Mouse (Mus musculus): Measurements from ENCODE around the gene Rnf4. TPM values are rescaled to one million over a fixed set of nuclear protein-coding genes. Genes with fewer than 3 reads are reported as not detected.

The Rnf4 gene
- polyA plus RNA-seq, 1 experiment from 2014 or later: 151 TPM

GRCm38 (mm10) chr5:34295141-34295540 is 40.9 kb upstream of the Rnf4 start:
- H3K36me3 ChIP-seq (ENCODE audit: control insufficient read depth, insufficient read depth, low read length): no peaks in the 10 kb centered on the region
- H3K27ac ChIP-seq (ENCODE audit: low read length): no peak overlapping the region
- no peaks in the 10 kb centered on the region for H3K9me3 ChIP-seq (replicated peaks; ENCODE audit: control insufficient read depth, low read length)
- H3K4me2 ChIP-seq (ENCODE audit: low read depth, low read length): no peak overlapping the region
- H3K4me1 ChIP-seq (ENCODE audit: control insufficient read depth, insufficient read depth, low read length): no peaks in the 10 kb centered on the region
- H3K27me3 ChIP-seq (ENCODE audit: control insufficient read depth, insufficient read depth, low read length): no peaks in the 10 kb centered on the region
- no peak overlapping the region for H3K4me3 ChIP-seq (replicated peaks; ENCODE audit: low read length)
- no peak for ATAC-seq (ENCODE audit: insufficient read depth, low FRiP score)
- WGBS: 100% methylated on average over 2 of the region's 2 CpGs
- H3K9ac ChIP-seq (ENCODE audit: low read length): no peak overlapping the region

- Histone ChIP-seq H3K27me3 (ENCODE audit: control insufficient read depth, insufficient read depth, low read length) (no peaks in the 10 kb centered on the region), H3K9me3 (replicated peaks; ENCODE audit: control insufficient read depth, low read length) (no peaks in the 10 kb centered on the region), H3K36me3 (ENCODE audit: control insufficient read depth, insufficient read depth, low read length) (no peaks in the 10 kb centered on the region), H3K27ac (ENCODE audit: low read length) (no peak overlapping the region), H3K9ac (ENCODE audit: low read length) (no peak overlapping the region), H3K4me1 (ENCODE audit: control insufficient read depth, insufficient read depth, low read length) (no peaks in the 10 kb centered on the region), H3K4me3 (replicated peaks; ENCODE audit: low read length) (no peak overlapping the region), H3K4me2 (ENCODE audit: low read depth, low read length) (no peak overlapping the region)
- no peak for ATAC-seq (ENCODE audit: insufficient read depth, low FRiP score)
- 41% methylated on average over 4 of the region's 4 CpGs for WGBS
Measured at GRCm38 (mm10) chr5:34298061-34298460, 38.0 kb upstream of the Rnf4 start.

DNA sequence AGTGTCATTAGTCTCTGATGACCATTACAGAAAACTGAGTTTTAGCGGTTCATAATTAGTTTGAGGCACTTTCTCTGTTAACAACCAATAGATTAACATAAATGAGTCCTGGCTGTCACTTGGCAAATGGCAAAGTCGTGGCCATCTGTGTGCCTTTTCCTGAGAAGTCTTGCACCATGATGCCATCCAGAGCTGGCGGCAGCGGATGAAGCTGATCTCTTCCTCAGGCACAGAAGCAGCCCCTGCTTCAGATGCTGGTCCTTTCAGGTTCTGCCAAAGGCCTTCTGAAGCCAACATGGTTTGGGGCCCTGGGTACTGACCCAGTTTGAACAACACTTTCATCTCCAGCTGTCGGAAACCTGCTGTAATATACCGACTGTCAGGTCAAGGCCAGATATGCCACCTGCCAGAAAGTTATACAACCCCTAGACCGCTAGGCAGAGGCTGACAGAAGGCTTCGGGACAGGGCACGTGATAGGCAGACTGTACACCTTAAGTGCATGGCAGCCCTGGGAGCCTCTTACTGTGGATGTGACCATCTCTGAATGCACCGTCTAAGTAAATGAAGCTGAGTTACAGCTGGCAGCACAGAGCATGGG is 37.1 kb upstream of the Rnf4 start:
- H3K9me3 ChIP-seq (replicated peaks; ENCODE audit: control insufficient read depth, low read length): no peaks in the 10 kb centered on the region
- H3K36me3 ChIP-seq (ENCODE audit: control insufficient read depth, insufficient read depth, low read length): no peaks in the 10 kb centered on the region
- H3K4me1 ChIP-seq (ENCODE audit: control insufficient read depth, insufficient read depth, low read length): no peaks in the 10 kb centered on the region
- no peak overlapping the region for H3K4me2 ChIP-seq (ENCODE audit: low read depth, low read length)
- no peak overlapping the region for H3K4me3 ChIP-seq (replicated peaks; ENCODE audit: low read length)
- 81% methylated on average over 10 of the region's 10 CpGs for WGBS
- no peaks in the 10 kb centered on the region for H3K27me3 ChIP-seq (ENCODE audit: control insufficient read depth, insufficient read depth, low read length)
- ATAC-seq (ENCODE audit: insufficient read depth, low FRiP score): no peak
- H3K27ac ChIP-seq (ENCODE audit: low read length): no peak overlapping the region
- H3K9ac ChIP-seq (ENCODE audit: low read length): no peak overlapping the region

DNA sequence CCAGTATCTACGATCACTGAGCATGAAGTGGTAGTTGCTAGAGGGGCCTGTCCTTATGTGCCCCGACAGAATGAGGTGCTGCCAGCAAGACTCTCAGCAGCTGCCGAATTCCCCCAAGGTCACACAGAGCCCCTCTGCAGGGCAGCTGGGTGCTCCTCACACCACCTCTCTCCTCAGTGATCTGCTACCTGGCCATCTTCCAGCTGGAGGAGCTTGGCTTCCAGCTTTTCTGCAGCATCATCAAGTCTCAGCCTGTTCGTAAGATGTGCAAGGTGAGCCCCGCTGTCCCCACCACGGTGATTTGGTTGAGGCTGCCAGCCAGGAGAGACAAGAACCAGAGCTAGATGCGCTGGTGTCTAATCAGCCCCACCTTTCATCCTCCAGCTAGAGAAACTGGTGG is 33.7 kb upstream of the Rnf4 start:
- H3K4me1 ChIP-seq (ENCODE audit: control insufficient read depth, insufficient read depth, low read length): no peaks in the 10 kb centered on the region
- ATAC-seq (ENCODE audit: insufficient read depth, low FRiP score): no peak
- 71% methylated on average over 7 of the region's 7 CpGs for WGBS

GRCm38 (mm10) chr5:34309016-34309415 is 27.1 kb upstream of the Rnf4 start:
- H3K9ac ChIP-seq (ENCODE audit: low read length): no peak overlapping the region
- H3K4me3 ChIP-seq (replicated peaks; ENCODE audit: low read length): no peak overlapping the region
- H3K27me3 ChIP-seq (ENCODE audit: control insufficient read depth, insufficient read depth, low read length): no peaks in the 10 kb centered on the region
- no peak overlapping the region for H3K27ac ChIP-seq (ENCODE audit: low read length)
- 57% methylated on average over 3 of the region's 3 CpGs for WGBS
- H3K4me1 ChIP-seq (ENCODE audit: control insufficient read depth, insufficient read depth, low read length): no peaks in the 10 kb centered on the region
- ATAC-seq (ENCODE audit: insufficient read depth, low FRiP score): no peak
- H3K36me3 ChIP-seq (ENCODE audit: control insufficient read depth, insufficient read depth, low read length): no peaks in the 10 kb centered on the region
- no peak overlapping the region for H3K4me2 ChIP-seq (ENCODE audit: low read depth, low read length)
- H3K9me3 ChIP-seq (replicated peaks; ENCODE audit: control insufficient read depth, low read length): no peaks in the 10 kb centered on the region

More for the DNA sequence above, 33.7 kb upstream of the Rnf4 start:
- H3K9ac ChIP-seq (ENCODE audit: low read length): no peak overlapping the region
- H3K36me3 ChIP-seq (ENCODE audit: control insufficient read depth, insufficient read depth, low read length): no peaks in the 10 kb centered on the region
- no peak overlapping the region for H3K4me2 ChIP-seq (ENCODE audit: low read depth, low read length)
- H3K9me3 ChIP-seq (replicated peaks; ENCODE audit: control insufficient read depth, low read length): no peaks in the 10 kb centered on the region
- no peak overlapping the region for H3K4me3 ChIP-seq (replicated peaks; ENCODE audit: low read length)
- no peaks in the 10 kb centered on the region for H3K27me3 ChIP-seq (ENCODE audit: control insufficient read depth, insufficient read depth, low read length)
- H3K27ac ChIP-seq (ENCODE audit: low read length): no peak overlapping the region

- Histone ChIP-seq H3K27ac (ENCODE audit: low read length) (no peak overlapping the region), H3K9me3 (replicated peaks; ENCODE audit: control insufficient read depth, low read length) (no peaks in the 10 kb centered on the region), H3K4me1 (ENCODE audit: control insufficient read depth, insufficient read depth, low read length) (no peaks in the 10 kb centered on the region), H3K9ac (ENCODE audit: low read length) (no peak overlapping the region), H3K4me2 (ENCODE audit: low read depth, low read length) (no peak overlapping the region), H3K27me3 (ENCODE audit: control insufficient read depth, insufficient read depth, low read length) (no peaks in the 10 kb centered on the region), H3K36me3 (ENCODE audit: control insufficient read depth, insufficient read depth, low read length) (no peaks in the 10 kb centered on the region), H3K4me3 (replicated peaks; ENCODE audit: low read length) (no peak overlapping the region)
- no peak for ATAC-seq (ENCODE audit: insufficient read depth, low FRiP score)
- 55% methylated on average over 2 of the region's 2 CpGs for WGBS
Measured at GRCm38 (mm10) chr5:34319491-34320034, 16.5 kb upstream of the Rnf4 start.

DNA sequence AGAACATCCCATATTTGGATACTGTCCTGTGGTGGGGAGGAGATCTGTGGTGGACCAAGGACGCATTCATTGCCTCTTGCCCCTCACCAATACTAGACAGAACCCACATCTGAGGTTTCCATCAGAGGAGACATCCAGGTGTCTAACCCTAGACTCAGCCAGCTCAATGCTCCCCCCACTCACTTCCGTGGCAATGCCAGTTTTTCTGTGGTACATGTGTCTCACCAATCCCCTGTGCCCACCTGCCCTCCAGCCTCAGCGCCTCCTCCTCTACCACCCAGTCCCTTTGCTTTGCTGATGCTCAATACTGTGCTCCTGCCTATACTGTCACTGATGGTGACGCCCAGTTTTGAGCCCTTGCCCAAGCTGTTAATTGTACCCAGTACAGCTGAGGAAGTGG is 14.9 kb upstream of the Rnf4 start:
- Histone ChIP-seq H3K4me1 (ENCODE audit: control insufficient read depth, insufficient read depth, low read length) (no peaks in the 10 kb centered on the region), H3K4me2 (ENCODE audit: low read depth, low read length) (no peak overlapping the region), H3K9me3 (replicated peaks; ENCODE audit: control insufficient read depth, low read length) (no peaks in the 10 kb centered on the region), H3K27ac (ENCODE audit: low read length) (no peak overlapping the region), H3K4me3 (replicated peaks; ENCODE audit: low read length) (no peak overlapping the region), H3K27me3 (ENCODE audit: control insufficient read depth, insufficient read depth, low read length) (no peaks in the 10 kb centered on the region), H3K36me3 (ENCODE audit: control insufficient read depth, insufficient read depth, low read length) (no peaks in the 10 kb centered on the region), H3K9ac (ENCODE audit: low read length) (no peak overlapping the region)
- 87% methylated on average over 4 of the region's 4 CpGs for WGBS
- no peak for ATAC-seq (ENCODE audit: insufficient read depth, low FRiP score)

DNA sequence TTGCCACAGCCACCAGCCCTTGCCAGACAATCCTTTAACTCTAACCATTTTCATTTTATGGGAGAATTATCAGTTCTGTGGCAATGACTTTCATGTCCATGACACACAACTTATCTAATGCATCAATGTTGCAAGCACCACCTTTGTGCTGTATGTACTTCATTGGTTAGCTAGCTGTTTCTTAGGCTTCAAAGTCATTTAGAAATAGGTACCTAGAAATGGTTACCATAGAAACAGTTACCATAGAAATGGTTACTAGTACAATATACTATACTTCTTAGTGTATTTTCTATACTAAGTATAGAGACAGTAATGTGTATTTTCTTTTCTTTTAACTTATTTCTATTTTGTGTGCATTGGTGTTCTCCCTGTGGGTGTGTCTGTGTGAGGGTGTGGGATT is 10.8 kb upstream of the Rnf4 start:
- Histone ChIP-seq H3K27me3 (ENCODE audit: control insufficient read depth, insufficient read depth, low read length) (no peaks in the 10 kb centered on the region), H3K9me3 (replicated peaks; ENCODE audit: control insufficient read depth, low read length) (no peaks in the 10 kb centered on the region), H3K9ac (ENCODE audit: low read length) (no peak overlapping the region), H3K4me2 (ENCODE audit: low read depth, low read length) (no peak overlapping the region), H3K4me3 (replicated peaks; ENCODE audit: low read length) (no peak overlapping the region), H3K27ac (ENCODE audit: low read length) (no peak overlapping the region), H3K36me3 (ENCODE audit: control insufficient read depth, insufficient read depth, low read length) (no peaks in the 10 kb centered on the region), H3K4me1 (ENCODE audit: control insufficient read depth, insufficient read depth, low read length) (0 out of 2 replicates have a peak, but pooled peaks cover 6% of the 10 kb centered on the region)
- ATAC-seq (ENCODE audit: insufficient read depth, low FRiP score): no peak

DNA sequence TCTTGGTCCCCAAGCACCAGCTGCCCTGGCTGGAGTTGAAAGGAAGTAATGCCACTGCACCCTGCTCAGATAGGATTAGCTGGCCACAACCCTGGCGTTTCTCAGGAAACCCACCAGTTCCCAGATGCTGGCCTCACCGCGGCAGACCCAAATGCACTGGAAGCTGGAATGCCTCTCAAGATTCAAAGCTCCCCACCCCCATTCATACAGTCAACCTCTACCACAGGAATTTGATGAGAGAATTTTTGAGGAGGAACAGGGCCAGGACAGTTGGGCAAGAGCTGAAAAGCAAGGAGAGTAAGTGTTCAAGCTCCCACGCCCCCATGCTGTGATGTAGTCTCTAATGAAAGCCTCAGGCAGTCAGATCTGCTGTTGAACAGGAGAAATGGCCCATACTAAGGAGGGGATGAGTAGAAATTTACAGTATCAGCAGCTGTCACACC is 9.8 kb upstream of the Rnf4 start:
- no peak overlapping the region for H3K27ac ChIP-seq (ENCODE audit: low read length)
- no peaks in the 10 kb centered on the region for H3K27me3 ChIP-seq (ENCODE audit: control insufficient read depth, insufficient read depth, low read length)
- no peak for ATAC-seq (ENCODE audit: insufficient read depth, low FRiP score)
- no peak overlapping the region for H3K4me2 ChIP-seq (ENCODE audit: low read depth, low read length)
- no peaks in the 10 kb centered on the region for H3K36me3 ChIP-seq (ENCODE audit: control insufficient read depth, insufficient read depth, low read length)
- H3K9ac ChIP-seq (ENCODE audit: low read length): no peak overlapping the region
- H3K9me3 ChIP-seq (replicated peaks; ENCODE audit: control insufficient read depth, low read length): no peaks in the 10 kb centered on the region
- H3K4me3 ChIP-seq (replicated peaks; ENCODE audit: low read length): no peak overlapping the region
- 26% methylated on average over 4 of the region's 4 CpGs for WGBS
- H3K4me1 ChIP-seq (ENCODE audit: control insufficient read depth, insufficient read depth, low read length): 0 out of 2 replicates have a peak, but pooled peaks cover 6% of the 10 kb centered on the region

Data from stomach, embryonic 16.5 days (tissue).